Mouse (Mus musculus) E14TG2a.4 (cell line): ENCODE results near the gene Mylk.
A peak's percentile ranks its signal among the peaks of the same experiment; 100 is the strongest.

Experiments used
- CTCF ChIP-seq: conservative IDR thresholded peaks from 2 replicates; pipeline ENCODE4 v1.5.1; 2014; ENCODE audit warnings: low read length
- NANOG ChIP-seq: IDR thresholded peaks from 2 replicates; pipeline ENCODE4 v1.6.1; 2014; ENCODE audit warnings: borderline replicate concordance, low read length, mixed read lengths
- POU5F1 ChIP-seq: IDR thresholded peaks from 2 replicates; pipeline ENCODE4 v1.6.1; 2014; ENCODE audit warnings: low read length, borderline replicate concordance

GRCm38 (mm10) chr16:34700165-34700827, 44.7 kb upstream of the Mylk start:
- peak; percentile 74 for TF ChIP-seq CTCF
- TF ChIP-seq NANOG = no peak
- TF ChIP-seq POU5F1 = no peak
